Mouse (Mus musculus) intestine, embryonic 16.5 days (tissue): ENCODE data around the gene Tnpo1. TPM values are rescaled to one million over a fixed set of nuclear protein-coding genes. Genes with fewer than 3 reads are reported as not detected.

Experiments
- ATAC-seq: fragments of 200-750 bp; cut with Nextera tagmentation; 2 replicates; pipeline ENCODE4 v1.8.0; 2017; ENCODE audit warnings: moderate TSS enrichment, moderate library complexity
- H3K27ac ChIP-seq: fragments of 300-500 bp; sonication (generic); 2 replicates; pipeline ENCODE4 v1.5.1; 2014; ENCODE audit warnings: mild to moderate bottlenecking, low read length
- H3K27me3 ChIP-seq: fragments of 300-500 bp; sonication (generic); replicated peaks from 2 replicates; pipeline ENCODE4 v1.6.1; 2014; ENCODE audit warnings: low read length, control low read depth, mixed read lengths; ENCODE audit not compliant: control insufficient read depth, insufficient read depth
- H3K36me3 ChIP-seq: fragments of 300-500 bp; sonication (generic); 2 replicates; pipeline ENCODE4 v1.6.1; 2014; ENCODE audit warnings: low read length, control low read depth; ENCODE audit not compliant: control insufficient read depth, insufficient read depth
- H3K4me1 ChIP-seq: fragments of 300-500 bp; sonication (generic); 2 replicates; pipeline ENCODE4 v1.6.1; 2014; ENCODE audit warnings: low read length, control low read depth, mixed read lengths; ENCODE audit not compliant: control insufficient read depth, insufficient read depth
- H3K4me2 ChIP-seq: fragments of 300-500 bp; sonication (generic); 2 replicates; pipeline ENCODE4 v1.6.1; 2014; ENCODE audit warnings: low read depth, low read length, control low read depth
- H3K4me3 ChIP-seq: fragments of 300-500 bp; sonication (generic); 2 replicates; pipeline ENCODE4 v1.5.1; 2014; ENCODE audit warnings: mild to moderate bottlenecking, low read length
- H3K9ac ChIP-seq: fragments of 300-500 bp; sonication (generic); 2 replicates; pipeline ENCODE4 v1.6.1; 2014; ENCODE audit warnings: low read depth, low read length
- H3K9me3 ChIP-seq: fragments of 300-500 bp; sonication (generic); 2 replicates; pipeline ENCODE4 v1.6.1; 2016; ENCODE audit warnings: low read length, control low read depth; ENCODE audit not compliant: control insufficient read depth
- WGBS: fragments of 180-500 bp; shearing (Covaris S2); extraction: QIAGEN DNeasy Blood & Tissue Kit; methylation state at CpG from one replicate; pipeline ENCODE4 v1.1.7; 2014; 5-methylcytosine and 5-hydroxymethylcytosine counted together
- polyA plus RNA-seq: library from polyadenylated mRNA; unstranded; fragments of >200 nt; fragmentation: Nextera tagmentation; extraction: Ambion mirVana; gene quantifications from 2 replicates; pipeline ENCODE4 v1.2.1, GENCODE M21; 2015

Tnpo1 gene
- polyA plus RNA-seq, 1 experiment from 2014 or later = 50.7 TPM

- Histone ChIP-seq H3K4me3 (no peak overlapping the region), H3K9me3 (no peaks in the 10 kb centered on the region), H3K9ac (0 out of 2 replicates have a peak overlapping the region, but pooled peaks have one; percentile 6), H3K36me3 (no peaks in the 10 kb centered on the region), H3K4me1 (peaks cover 15% of the 10 kb centered on the region), H3K27ac (peak overlapping the region; percentile 64), H3K4me2 (peak overlapping the region; percentile 20; the same call in 1 of the 2 replicates), H3K27me3 (no peaks in the 10 kb centered on the region)
- peak; percentile 94 for ATAC-seq
- 54% methylated on average over 6 of the region's 6 CpGs for WGBS
Measured at GRCm38 (mm10) chr13:98955676-98956075, 29.5 kb upstream of the Tnpo1 start.

- ATAC-seq = peak; percentile 92
- no peak overlapping the region for H3K9ac ChIP-seq
- no peaks in the 10 kb centered on the region for H3K9me3 ChIP-seq
- H3K4me2 ChIP-seq = peak overlapping the region; percentile 14; the same call in 1 of the 2 replicates
- peaks cover 15% of the 10 kb centered on the region for H3K4me1 ChIP-seq
- H3K27me3 ChIP-seq = no peaks in the 10 kb centered on the region
- 16% methylated on average over 5 of the region's 5 CpGs for WGBS
- H3K4me3 ChIP-seq = no peak overlapping the region
- H3K36me3 ChIP-seq = no peaks in the 10 kb centered on the region
- H3K27ac ChIP-seq = peak overlapping the region; percentile 64
Measured at GRCm38 (mm10) chr13:98955226-98955625, 29.0 kb upstream of the Tnpo1 start.

DNA sequence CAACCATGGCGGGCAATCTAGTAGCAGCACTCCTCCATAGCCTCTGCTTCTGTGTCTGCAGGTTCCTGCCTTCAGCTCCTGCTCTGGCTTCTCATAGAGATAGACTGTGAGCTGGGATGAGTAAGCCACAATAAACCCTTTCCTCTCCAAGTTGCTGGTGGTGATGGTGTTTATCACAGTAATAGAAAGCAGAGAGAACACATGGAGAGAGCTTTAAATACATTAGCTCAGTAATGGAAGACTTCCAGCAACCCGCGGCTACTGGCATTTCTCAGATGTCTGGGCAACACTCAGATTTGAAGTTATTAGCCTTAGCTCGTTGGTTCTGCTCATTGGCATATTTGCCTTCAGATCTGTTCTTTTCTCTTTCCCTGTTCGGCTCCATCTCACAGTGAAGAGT, 27.6 kb upstream of the Tnpo1 start:
- Histone ChIP-seq H3K27me3 (no peaks in the 10 kb centered on the region), H3K9ac (no peak overlapping the region), H3K4me1 (peaks cover 15% of the 10 kb centered on the region), H3K4me2 (no peak overlapping the region), H3K36me3 (no peaks in the 10 kb centered on the region), H3K4me3 (no peak overlapping the region), H3K9me3 (no peaks in the 10 kb centered on the region), H3K27ac (no peak overlapping the region)
- 76% methylated on average over 5 of the region's 5 CpGs for WGBS
- no peak for ATAC-seq

GRCm38 (mm10) chr13:98951951-98952350, 25.8 kb upstream of the Tnpo1 start:
- H3K27me3 ChIP-seq = no peaks in the 10 kb centered on the region
- no peak overlapping the region for H3K27ac ChIP-seq
- H3K36me3 ChIP-seq = no peaks in the 10 kb centered on the region
- no peak for ATAC-seq
- no peak overlapping the region for H3K9ac ChIP-seq
- H3K4me3 ChIP-seq = no peak overlapping the region
- H3K4me2 ChIP-seq = no peak overlapping the region
- H3K9me3 ChIP-seq = no peaks in the 10 kb centered on the region
- WGBS = 74% methylated on average over 7 of the region's 7 CpGs
- peaks cover 13% of the 10 kb centered on the region for H3K4me1 ChIP-seq

GRCm38 (mm10) chr13:98948146-98948545, 22.0 kb upstream of the Tnpo1 start:
- Histone ChIP-seq H3K4me1 (peaks cover 8% of the 10 kb centered on the region), H3K4me2 (no peak overlapping the region), H3K27me3 (no peaks in the 10 kb centered on the region), H3K36me3 (no peaks in the 10 kb centered on the region), H3K4me3 (no peak overlapping the region), H3K9me3 (no peaks in the 10 kb centered on the region), H3K9ac (no peak overlapping the region), H3K27ac (no peak overlapping the region)
- WGBS = 47% methylated on average over 4 of the region's 4 CpGs
- no peak; the same call in 1 of the 2 replicates for ATAC-seq

GRCm38 (mm10) chr13:98946434-98946833, 20.2 kb upstream of the Tnpo1 start:
- Histone ChIP-seq H3K4me1 (peaks cover 12% of the 10 kb centered on the region), H3K4me3 (no peak overlapping the region), H3K9me3 (no peaks in the 10 kb centered on the region), H3K4me2 (no peak overlapping the region), H3K9ac (no peak overlapping the region), H3K27me3 (no peaks in the 10 kb centered on the region), H3K27ac (no peak overlapping the region), H3K36me3 (no peaks in the 10 kb centered on the region)
- 78% methylated on average over 7 of the region's 7 CpGs for WGBS
- no peak for ATAC-seq

GRCm38 (mm10) chr13:98945908-98946307, 19.7 kb upstream of the Tnpo1 start:
- 31% methylated on average over 3 of the region's 3 CpGs for WGBS
- H3K27ac ChIP-seq = no peak overlapping the region

DNA sequence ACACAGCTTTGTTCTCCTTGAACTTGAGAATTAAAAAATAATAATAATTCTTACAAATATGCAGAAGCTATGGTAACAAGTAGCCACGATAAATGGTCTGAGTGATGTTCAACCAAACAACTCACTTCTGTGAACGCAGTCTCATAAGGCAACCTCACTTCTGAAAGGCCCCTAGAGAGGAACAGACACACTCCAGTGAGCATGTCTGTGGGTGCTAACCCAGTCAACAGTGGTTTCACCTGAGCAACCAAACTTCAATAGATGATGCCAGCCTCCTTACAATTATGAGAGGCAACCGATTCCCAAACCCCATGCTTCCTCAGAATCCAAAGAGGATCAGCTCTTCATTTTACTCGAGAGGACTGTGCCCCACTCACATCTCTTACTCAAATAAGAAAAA, 19.2 kb upstream of the Tnpo1 start:
- no peak overlapping the region for H3K4me2 ChIP-seq
- no peaks in the 10 kb centered on the region for H3K27me3 ChIP-seq
- H3K27ac ChIP-seq = no peak overlapping the region
- no peak overlapping the region for H3K9ac ChIP-seq
- WGBS = 86% methylated on average over 4 of the region's 4 CpGs
- peaks cover 12% of the 10 kb centered on the region for H3K4me1 ChIP-seq
- H3K36me3 ChIP-seq = no peaks in the 10 kb centered on the region
- ATAC-seq = no peak
- no peak overlapping the region for H3K4me3 ChIP-seq
- no peaks in the 10 kb centered on the region for H3K9me3 ChIP-seq

More at GRCm38 (mm10) chr13:98945908-98946307, 19.7 kb upstream of the Tnpo1 start:
- Histone ChIP-seq H3K4me3 (no peak overlapping the region), H3K9me3 (no peaks in the 10 kb centered on the region), H3K9ac (no peak overlapping the region), H3K4me2 (no peak overlapping the region), H3K27me3 (no peaks in the 10 kb centered on the region), H3K36me3 (no peaks in the 10 kb centered on the region), H3K4me1 (peaks cover 12% of the 10 kb centered on the region)
- no peak for ATAC-seq

DNA sequence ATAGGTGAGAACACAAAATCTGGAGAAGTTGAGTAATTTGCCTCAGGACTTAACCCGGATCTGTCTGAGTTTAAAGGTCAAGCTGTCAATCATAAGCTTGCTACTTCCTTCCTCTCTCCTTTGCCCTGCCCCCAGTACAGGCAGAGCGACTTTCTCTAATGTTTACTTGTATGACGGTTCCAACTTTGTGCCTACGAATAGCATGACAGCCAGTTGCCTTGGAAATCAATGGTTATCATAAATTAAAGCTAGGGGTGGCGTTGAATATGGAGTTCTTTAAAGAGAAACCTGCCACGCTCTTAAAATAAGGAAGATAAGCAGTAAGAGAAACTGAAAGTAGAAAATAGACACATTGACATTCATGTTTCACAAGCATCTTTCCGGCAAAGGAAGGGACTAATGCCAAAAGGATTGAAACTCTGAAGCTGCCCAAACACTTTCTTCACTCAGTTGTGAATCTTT, 18.5 kb upstream of the Tnpo1 start:
- Histone ChIP-seq H3K9ac (no peak overlapping the region), H3K27me3 (no peaks in the 10 kb centered on the region), H3K4me3 (peak overlapping the region; percentile 37), H3K4me2 (peak overlapping the region; percentile 35), H3K27ac (peak overlapping the region; percentile 68), H3K36me3 (no peaks in the 10 kb centered on the region), H3K9me3 (no peaks in the 10 kb centered on the region), H3K4me1 (peaks cover 12% of the 10 kb centered on the region)
- 33% methylated on average over 7 of the region's 7 CpGs for WGBS
- ATAC-seq = 0 out of 2 replicates have a peak, but pooled peaks have one; percentile 29

DNA sequence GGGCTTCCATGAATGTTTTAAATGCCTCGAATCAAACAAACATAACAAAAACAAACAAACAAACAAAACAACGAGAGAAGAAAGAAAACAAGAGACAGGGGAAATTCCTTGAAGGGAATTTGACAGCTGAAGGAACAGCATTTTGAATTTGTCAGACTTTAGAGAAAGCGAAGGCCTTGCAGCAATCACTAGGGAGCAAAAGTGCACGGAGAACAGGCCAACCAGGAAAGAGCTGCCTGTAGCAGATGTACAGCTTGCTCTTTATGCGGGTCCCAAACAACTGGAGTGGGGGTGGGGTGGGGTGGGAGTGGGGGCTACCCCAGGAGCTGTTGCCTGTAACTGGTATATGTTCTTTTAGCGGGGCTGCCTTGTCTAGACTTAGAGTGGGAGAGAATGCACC, 16.2 kb upstream of the Tnpo1 start:
- Histone ChIP-seq H3K9ac (0 out of 2 replicates have a peak overlapping the region, but pooled peaks have one; percentile 25), H3K27ac (peak overlapping the region; percentile 85), H3K4me3 (no peak overlapping the region), H3K27me3 (no peaks in the 10 kb centered on the region), H3K9me3 (no peaks in the 10 kb centered on the region), H3K36me3 (no peaks in the 10 kb centered on the region), H3K4me1 (peaks cover 12% of the 10 kb centered on the region), H3K4me2 (peak overlapping the region; percentile 23; the same call in 1 of the 2 replicates)
- peak; percentile 45; the same call in 1 of the 2 replicates for ATAC-seq
- 37% methylated on average over 6 of the region's 6 CpGs for WGBS
